Mouse (Mus musculus): ENCODE data around the gene Arhgap18. TPM values are rescaled to one million over a fixed set of nuclear protein-coding genes. Genes with fewer than 3 reads are reported as not detected.

The Arhgap18 gene
- 40.0 and 45.9 TPM in 2 replicates for polyA plus RNA-seq (2014; fragmentation: Nextera tagmentation; extraction: Ambion mirVana)

- H3K9me3 ChIP-seq (ENCODE audit: control insufficient read depth, low read length): no peaks in the 10 kb centered on the region
- H3K4me1 ChIP-seq (replicated peaks; ENCODE audit: control insufficient read depth, insufficient read depth, low read length): no peaks in the 10 kb centered on the region
- no peak within 1 kb of the TSS for H3K4me3 ChIP-seq (ENCODE audit: low read depth, low read length)
- no peak within 1 kb of the TSS for H3K27ac ChIP-seq (ENCODE audit: low read depth)
- no peaks in the 10 kb centered on the region for H3K36me3 ChIP-seq (ENCODE audit: control insufficient read depth, insufficient read depth, low read length)
- DNase-seq (ENCODE audit: low spot score) (no peak), ATAC-seq (replicated peaks; ENCODE audit: low FRiP score, low TSS enrichment, low read depth) (0 out of 2 replicates have a peak, but pooled peaks have one; percentile 32)
- no peaks in the 10 kb centered on the region for H3K27me3 ChIP-seq (replicated peaks; ENCODE audit: control insufficient read depth, insufficient read depth, low read length)
- no peak within 1 kb of the TSS for H3K4me2 ChIP-seq (ENCODE audit: low read length)
- no peak within 1 kb of the TSS for H3K9ac ChIP-seq (ENCODE audit: low read length)
- WGBS: 80% methylated on average over 11 of the region's 11 CpGs
Observed at GRCm38 (mm10) chr10:26752929-26753567, at the start of gene Arhgap18. TSS of gene Arhgap18 (plus strand) at chr10:26753421.

- Histone ChIP-seq H3K27me3 (replicated peaks; ENCODE audit: control insufficient read depth, insufficient read depth, low read length) (no peaks in the 10 kb centered on the region), H3K36me3 (ENCODE audit: control insufficient read depth, insufficient read depth, low read length) (no peaks in the 10 kb centered on the region), H3K4me3 (ENCODE audit: low read depth, low read length) (no peak overlapping the region), H3K9ac (ENCODE audit: low read length) (no peak overlapping the region), H3K4me2 (ENCODE audit: low read length) (no peak overlapping the region), H3K4me1 (replicated peaks; ENCODE audit: control insufficient read depth, insufficient read depth, low read length) (no peaks in the 10 kb centered on the region), H3K9me3 (ENCODE audit: control insufficient read depth, low read length) (no peaks in the 10 kb centered on the region), H3K27ac (ENCODE audit: low read depth) (no peak overlapping the region)
- WGBS: 88% methylated on average over 7 of the region's 7 CpGs
- DNase-seq (ENCODE audit: low spot score): no peak
- 0 out of 2 replicates have a peak, but pooled peaks have one; percentile 32 for ATAC-seq (replicated peaks; ENCODE audit: low FRiP score, low TSS enrichment, low read depth)
Observed at GRCm38 (mm10) chr10:26710458-26711011, 42.7 kb upstream of the Arhgap18 start.

- Histone ChIP-seq H3K36me3 (ENCODE audit: control insufficient read depth, insufficient read depth, low read length) (no peaks in the 10 kb centered on the region), H3K4me1 (replicated peaks; ENCODE audit: control insufficient read depth, insufficient read depth, low read length) (no peaks in the 10 kb centered on the region), H3K27me3 (replicated peaks; ENCODE audit: control insufficient read depth, insufficient read depth, low read length) (no peaks in the 10 kb centered on the region), H3K27ac (ENCODE audit: low read depth) (no peak overlapping the region), H3K4me2 (ENCODE audit: low read length) (no peak overlapping the region), H3K4me3 (ENCODE audit: low read depth, low read length) (no peak overlapping the region), H3K9ac (ENCODE audit: low read length) (no peak overlapping the region), H3K9me3 (ENCODE audit: control insufficient read depth, low read length) (no peaks in the 10 kb centered on the region)
- WGBS: 3% methylated on average over 3 of the region's 3 CpGs
- no peak for ATAC-seq (replicated peaks; ENCODE audit: low FRiP score, low TSS enrichment, low read depth)
- DNase-seq (ENCODE audit: low spot score): no peak
Observed at GRCm38 (mm10) chr10:26711068-26711467, 42.2 kb upstream of the Arhgap18 start.

DNA sequence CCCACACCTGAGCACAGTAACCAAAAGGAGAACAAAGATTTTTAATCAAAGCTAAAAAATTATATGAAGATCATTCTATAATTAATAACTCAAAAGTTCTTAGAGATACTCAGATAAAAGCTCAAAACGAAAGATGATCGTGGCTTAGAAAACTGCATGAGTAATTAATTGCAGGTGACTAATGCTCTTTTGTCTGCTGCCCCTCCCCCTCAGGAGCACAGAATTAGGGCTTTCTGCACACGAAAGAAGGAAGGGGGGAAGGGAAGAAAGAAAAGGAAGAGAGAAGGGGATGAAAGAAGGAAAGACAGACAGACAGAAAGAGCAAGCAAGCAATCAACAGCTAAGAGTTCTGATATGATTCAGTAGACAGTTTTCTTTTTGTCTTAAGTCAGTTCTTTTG is 39.2 kb upstream of the Arhgap18 start:
- no peak for ATAC-seq (replicated peaks; ENCODE audit: low FRiP score, low TSS enrichment, low read depth)
- no peaks in the 10 kb centered on the region for H3K4me1 ChIP-seq (replicated peaks; ENCODE audit: control insufficient read depth, insufficient read depth, low read length)
- H3K9me3 ChIP-seq (ENCODE audit: control insufficient read depth, low read length): no peaks in the 10 kb centered on the region
- no peak for DNase-seq (ENCODE audit: low spot score)
- H3K4me3 ChIP-seq (ENCODE audit: low read depth, low read length): no peak overlapping the region
- WGBS: 58% methylated on average over 3 of the region's 3 CpGs
- H3K36me3 ChIP-seq (ENCODE audit: control insufficient read depth, insufficient read depth, low read length): no peaks in the 10 kb centered on the region
- no peak overlapping the region for H3K9ac ChIP-seq (ENCODE audit: low read length)
- H3K4me2 ChIP-seq (ENCODE audit: low read length): no peak overlapping the region
- H3K27ac ChIP-seq (ENCODE audit: low read depth): no peak overlapping the region
- no peaks in the 10 kb centered on the region for H3K27me3 ChIP-seq (replicated peaks; ENCODE audit: control insufficient read depth, insufficient read depth, low read length)

DNA sequence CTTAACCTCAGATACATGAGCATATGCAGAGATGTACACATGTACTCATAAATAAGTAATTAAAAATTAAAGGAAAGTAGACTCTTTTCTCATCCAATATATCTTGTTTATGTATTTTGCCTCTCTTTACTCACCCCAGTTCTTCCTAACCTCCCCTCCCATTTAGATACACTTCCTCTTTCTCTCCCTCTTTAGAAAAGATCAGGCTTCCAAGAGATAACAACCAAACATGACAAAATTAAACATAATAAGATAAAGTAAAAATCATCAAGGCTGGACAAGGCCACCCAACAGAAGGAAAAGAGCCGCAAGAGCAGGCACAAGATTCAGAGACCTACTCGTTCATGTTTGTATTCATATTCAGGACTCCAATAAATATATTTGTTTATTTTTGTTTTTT is 28.5 kb upstream of the Arhgap18 start:
- Histone ChIP-seq H3K4me3 (ENCODE audit: low read depth, low read length) (no peak overlapping the region), H3K27me3 (replicated peaks; ENCODE audit: control insufficient read depth, insufficient read depth, low read length) (no peaks in the 10 kb centered on the region), H3K4me1 (replicated peaks; ENCODE audit: control insufficient read depth, insufficient read depth, low read length) (no peaks in the 10 kb centered on the region), H3K27ac (ENCODE audit: low read depth) (no peak overlapping the region), H3K9me3 (ENCODE audit: control insufficient read depth, low read length) (no peaks in the 10 kb centered on the region), H3K36me3 (ENCODE audit: control insufficient read depth, insufficient read depth, low read length) (no peaks in the 10 kb centered on the region), H3K9ac (ENCODE audit: low read length) (no peak overlapping the region), H3K4me2 (ENCODE audit: low read length) (no peak overlapping the region)
- DNase-seq (ENCODE audit: low spot score) (no peak), ATAC-seq (replicated peaks; ENCODE audit: low FRiP score, low TSS enrichment, low read depth) (no peak)
- 91% methylated on average over 2 of the region's 2 CpGs for WGBS

- Histone ChIP-seq H3K9ac (ENCODE audit: low read length) (no peak overlapping the region), H3K4me3 (ENCODE audit: low read depth, low read length) (no peak overlapping the region), H3K27ac (ENCODE audit: low read depth) (no peak overlapping the region), H3K36me3 (ENCODE audit: control insufficient read depth, insufficient read depth, low read length) (no peaks in the 10 kb centered on the region), H3K4me2 (ENCODE audit: low read length) (no peak overlapping the region), H3K9me3 (ENCODE audit: control insufficient read depth, low read length) (no peaks in the 10 kb centered on the region), H3K4me1 (replicated peaks; ENCODE audit: control insufficient read depth, insufficient read depth, low read length) (no peaks in the 10 kb centered on the region), H3K27me3 (replicated peaks; ENCODE audit: control insufficient read depth, insufficient read depth, low read length) (no peaks in the 10 kb centered on the region)
- DNase-seq (ENCODE audit: low spot score) (no peak), ATAC-seq (replicated peaks; ENCODE audit: low FRiP score, low TSS enrichment, low read depth) (no peak)
- WGBS: 92% methylated on average over 3 of the region's 3 CpGs
Observed at GRCm38 (mm10) chr10:26725255-26725654, 28.0 kb upstream of the Arhgap18 start.

GRCm38 (mm10) chr10:26750827-26751226 is 2.4 kb upstream of the Arhgap18 start:
- Histone ChIP-seq H3K27ac (ENCODE audit: low read depth) (no peak overlapping the region), H3K27me3 (replicated peaks; ENCODE audit: control insufficient read depth, insufficient read depth, low read length) (no peaks in the 10 kb centered on the region), H3K9me3 (ENCODE audit: control insufficient read depth, low read length) (no peaks in the 10 kb centered on the region), H3K9ac (ENCODE audit: low read length) (no peak overlapping the region), H3K4me3 (ENCODE audit: low read depth, low read length) (no peak overlapping the region), H3K4me2 (ENCODE audit: low read length) (no peak overlapping the region), H3K4me1 (replicated peaks; ENCODE audit: control insufficient read depth, insufficient read depth, low read length) (no peaks in the 10 kb centered on the region), H3K36me3 (ENCODE audit: control insufficient read depth, insufficient read depth, low read length) (no peaks in the 10 kb centered on the region)
- DNase-seq (ENCODE audit: low spot score) (no peak), ATAC-seq (replicated peaks; ENCODE audit: low FRiP score, low TSS enrichment, low read depth) (no peak)
- WGBS: 75% methylated on average over 3 of the region's 3 CpGs

DNA sequence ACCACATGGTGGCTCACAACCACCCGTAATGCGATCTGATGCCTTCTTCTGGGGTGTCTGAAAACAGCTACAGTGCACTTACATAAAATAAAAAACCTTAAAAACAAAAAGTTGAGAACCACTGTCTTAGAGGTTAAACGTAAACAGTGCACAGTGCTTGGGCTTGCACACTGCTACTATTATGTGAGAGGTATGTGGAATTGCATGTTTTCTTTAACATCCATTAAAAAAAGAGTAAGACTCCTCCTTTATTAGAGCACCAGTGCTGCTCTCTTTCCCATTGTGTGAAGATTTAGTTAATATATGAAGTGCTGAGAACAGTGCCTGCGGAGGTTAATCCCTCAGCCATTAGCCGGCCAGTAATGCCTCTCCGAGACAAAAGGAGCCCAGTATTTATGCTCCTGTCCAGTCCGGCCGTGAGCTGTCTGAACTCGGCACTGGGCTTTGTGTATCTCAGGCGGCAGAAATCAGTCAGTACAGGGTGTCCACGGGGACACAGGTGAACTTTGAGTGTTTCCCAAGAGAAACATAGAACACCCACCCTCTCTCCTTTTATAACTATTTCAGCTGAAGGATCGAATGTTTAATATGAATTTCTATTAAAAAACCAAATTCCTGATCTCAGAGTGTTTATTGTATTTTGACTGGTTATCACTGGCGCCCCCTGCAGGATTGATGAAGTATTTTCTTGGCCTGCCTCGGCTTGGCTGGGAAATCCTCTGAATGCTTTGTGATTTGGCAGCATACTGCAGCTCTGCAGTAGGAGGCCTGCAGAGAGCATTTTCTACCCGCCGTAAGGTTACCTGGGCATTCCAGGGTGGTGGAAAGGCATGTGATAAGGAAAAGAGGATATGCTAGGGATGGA is 925 bp upstream of the Arhgap18 start:
- H3K27ac ChIP-seq (ENCODE audit: low read depth): no peak overlapping the region
- WGBS: 59% methylated on average over 16 of the region's 16 CpGs
- ATAC-seq (replicated peaks; ENCODE audit: low FRiP score, low TSS enrichment, low read depth): 0 out of 2 replicates have a peak, but pooled peaks have one; percentile 5

More for the DNA sequence above, 925 bp upstream of the Arhgap18 start:
- no peak overlapping the region for H3K4me3 ChIP-seq (ENCODE audit: low read depth, low read length)
- H3K4me2 ChIP-seq (ENCODE audit: low read length): no peak overlapping the region
- H3K9ac ChIP-seq (ENCODE audit: low read length): no peak overlapping the region
- H3K9me3 ChIP-seq (ENCODE audit: control insufficient read depth, low read length): no peaks in the 10 kb centered on the region
- DNase-seq (ENCODE audit: low spot score): peak; percentile 66
- no peaks in the 10 kb centered on the region for H3K36me3 ChIP-seq (ENCODE audit: control insufficient read depth, insufficient read depth, low read length)
- H3K27me3 ChIP-seq (replicated peaks; ENCODE audit: control insufficient read depth, insufficient read depth, low read length): no peaks in the 10 kb centered on the region
- no peaks in the 10 kb centered on the region for H3K4me1 ChIP-seq (replicated peaks; ENCODE audit: control insufficient read depth, insufficient read depth, low read length)

All from intestine, embryonic 14.5 days (tissue).